ENCODE assay signal across 16 mouse cellular contexts in genomic region chr5:13615907-13616306, GRCm38 (mm10).
"Had no signal": no experiment of that assay in that cellular context is flagged by ENCODE, and none has a peak within 500 bp of the region (broad histone marks: within the 10 kb centered on the region; RNA-seq: fewer than 3 reads in every experiment).

No protein-coding gene starts in this region.

- H3K4me1 ChIP-seq: liver, embryonic 15.5 days; lung, embryonic 15.5 days; megakaryocyte, embryonic 14.5 days; midbrain, embryonic 13.5 days; midbrain, embryonic 15.5 days; neural tube, embryonic 12.5 days; stomach, embryonic 15.5 days had no signal

- H3K9ac ChIP-seq: liver, embryonic 15.5 days; liver, postnatal 0 days; lung, embryonic 15.5 days; midbrain, embryonic 13.5 days; midbrain, embryonic 15.5 days; neural tube, embryonic 12.5 days; stomach, embryonic 15.5 days had no signal

- H3K36me3 ChIP-seq: liver, embryonic 15.5 days; lung, embryonic 15.5 days; midbrain, embryonic 13.5 days; midbrain, embryonic 15.5 days; neural tube, embryonic 12.5 days; stomach, embryonic 15.5 days had no signal

- H3K27ac ChIP-seq: liver, embryonic 15.5 days; lung, embryonic 15.5 days; macrophage; midbrain, embryonic 13.5 days; midbrain, embryonic 15.5 days; neural tube, embryonic 12.5 days; stomach, embryonic 15.5 days; stomach, postnatal 0 days had no signal

- ATAC-seq: liver, postnatal 0 days; midbrain, embryonic 13.5 days; midbrain, embryonic 15.5 days had no signal

- H3K27me3 ChIP-seq: liver, embryonic 15.5 days; lung, embryonic 15.5 days; megakaryocyte, embryonic 14.5 days; midbrain, embryonic 15.5 days; neural tube, embryonic 12.5 days; stomach, embryonic 15.5 days had no signal

- H3K4me2 ChIP-seq: liver, embryonic 15.5 days; lung, embryonic 15.5 days; midbrain, embryonic 11.5 days; midbrain, embryonic 13.5 days; midbrain, embryonic 15.5 days; neural tube, embryonic 12.5 days; stomach, embryonic 15.5 days had no signal

- H3K4me3 ChIP-seq: liver, embryonic 15.5 days; lung, embryonic 15.5 days; megakaryocyte, embryonic 14.5 days; midbrain, embryonic 13.5 days; midbrain, embryonic 15.5 days; neural tube, embryonic 12.5 days; stomach, embryonic 15.5 days had no signal

- DNase-seq: liver, postnatal 0 days; lung, postnatal 10 days; right cerebral cortex, postnatal 14 days; thymus, adult 2 months; thymus, postnatal 25 days; thymus, postnatal 4 days had no signal

- H3K9me3 ChIP-seq: liver, embryonic 15.5 days; lung, embryonic 15.5 days; midbrain, embryonic 13.5 days; midbrain, embryonic 15.5 days; neural tube, embryonic 12.5 days; stomach, embryonic 15.5 days had no signal
